Mouse (Mus musculus) ES-Bruce4 (cell line): ENCODE data around the gene 3110009E18Rik.

ENCODE experiments used
- EP300 ChIP-seq: IDR thresholded peaks from 2 replicates; pipeline ENCODE4 v1.6.1; 2011; ENCODE audit warnings: low read depth, low read length; ENCODE audit not compliant: insufficient read depth
- POLR2A ChIP-seq: IDR thresholded peaks from one replicate; pipeline ENCODE4 v1.8.1; 2011; ENCODE audit warnings: low read length; ENCODE audit not compliant: insufficient read depth

DNA sequence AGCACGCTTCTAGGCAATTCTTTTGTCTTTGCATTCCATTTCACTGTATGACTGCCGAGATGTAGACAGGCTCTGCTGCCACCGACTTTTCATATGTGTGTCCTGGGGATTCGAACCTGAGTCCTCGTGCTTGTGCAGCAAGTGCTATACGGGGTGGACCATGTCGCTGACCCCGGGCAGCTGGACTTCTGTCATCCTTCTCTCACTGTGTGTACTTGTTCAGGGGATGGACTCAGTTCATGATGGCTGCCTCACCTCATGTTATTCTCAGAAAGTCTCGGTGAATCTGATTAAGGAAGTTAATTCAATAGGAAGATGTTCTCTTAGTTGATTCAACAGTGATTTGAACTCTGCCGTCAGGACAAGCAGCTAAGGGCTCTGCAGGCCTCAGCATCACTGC is 72.6 kb downstream of the 3110009E18Rik start:
- TF ChIP-seq POLR2A (no peak), EP300 (no peak)
